Mouse (Mus musculus) gastrocnemius, adult 2 months (tissue): ENCODE results near the gene Habp4. TPM values are rescaled to one million over a fixed set of nuclear protein-coding genes. Genes with fewer than 3 reads are reported as not detected.

Experiments
- DNase-seq: peaks from one replicate; pipeline ENCODE4 v3.0.0; 2022
- H3K27ac ChIP-seq: fragments of 200-600 bp; 2 replicates; pipeline ENCODE4 v1.8.1; 2022; ENCODE audit warnings: mild to moderate bottlenecking
- H3K4me3 ChIP-seq: fragments of 200-600 bp; 2 replicates; pipeline ENCODE4 v1.8.1; 2022; ENCODE audit warnings: mild to moderate bottlenecking, moderate library complexity
- CTCF ChIP-seq: fragments of 200-600 bp; IDR thresholded peaks from 2 replicates; pipeline ENCODE4 v1.8.1; 2022; ENCODE audit warnings: antibody characterized with exemption, mild to moderate bottlenecking, moderate library complexity
- intact Hi-C: fragments of 180-260 bp; cut with DNase I; formaldehyde crosslinking; loops from one replicate; pipeline ENCODE4 v1.15.1; 2025
- long read RNA-seq, 2 experiments: library from polyadenylated mRNA; stranded (forward); transcript quantifications; one replicate each; pipeline ENCODE4 v2.0.0; 2021
- total RNA-seq, 2 experiments: library from RNA; stranded (reverse); gene quantifications; 2 replicates each; pipeline ENCODE4 v1.2.3; 2021

The Habp4 gene
- total RNA-seq: 10 to 100 TPM; 22.2 to 24.8 TPM
- long read RNA-seq, experiment 1, full-length matches to known transcripts: 110 of 117 reads
- long read RNA-seq, experiment 1, partial matches to known transcripts: 1 of 117 reads
- long read RNA-seq, experiment 1, other reads (novel, unspliced or antisense): 6 of 117 reads
- long read RNA-seq, experiment 2, transcript Habp4-201 (8 exons, 2,564 nt): major isoform, 90 of 97 reads
- long read RNA-seq, experiment 2, partial matches to known transcripts: 1 of 97 reads
- long read RNA-seq, experiment 2, other reads (novel, unspliced or antisense): 5 of 97 reads

GRCm38 (mm10) chr13:64161548-64161915 lies at the start of gene Habp4:
Gene Habp4 (plus strand): TSS chr13:64161824.
- DNase-seq: peak; percentile 99
- peak within 1 kb of the TSS; percentile 82 for H3K4me3 ChIP-seq
- peak within 1 kb of the TSS; percentile 89 for H3K27ac ChIP-seq
- no peak for TF ChIP-seq CTCF
- intact Hi-C loops: loop anchor here (5.0 kb wide), 1 partner anchor 271 kb away; the partner anchor contains the start of gene Cdk20

GRCm38 (mm10) chr13:64117442-64117841 lies 44.2 kb upstream of the Habp4 start:
- intact Hi-C loops: no loop called here
- peak; percentile 28; the same call in 1 of the 2 replicates for TF ChIP-seq CTCF
- no peak for DNase-seq
- Histone ChIP-seq H3K27ac (no peak overlapping the region), H3K4me3 (no peak overlapping the region)

- intact Hi-C loops: no loop called here
- DNase-seq: no peak
- H3K4me3 ChIP-seq: no peak overlapping the region
- no peak overlapping the region for H3K27ac ChIP-seq
- no peak for TF ChIP-seq CTCF
These were observed 40.9 kb upstream of the Habp4 start for GRCm38 (mm10) chr13:64120760-64121159.

GRCm38 (mm10) chr13:64123491-64124188 lies 38.0 kb upstream of the Habp4 start:
- TF ChIP-seq CTCF: no peak
- no peak overlapping the region for H3K4me3 ChIP-seq
- intact Hi-C loops: no loop called here
- no peak for DNase-seq
- no peak overlapping the region for H3K27ac ChIP-seq

GRCm38 (mm10) chr13:64124886-64125285 lies 36.7 kb upstream of the Habp4 start:
- no peak overlapping the region for H3K4me3 ChIP-seq
- no peak overlapping the region for H3K27ac ChIP-seq
- TF ChIP-seq CTCF: no peak
- DNase-seq: no peak
- intact Hi-C loops: no loop called here

- intact Hi-C loops: no loop called here
- no peak for DNase-seq
- Histone ChIP-seq H3K4me3 (no peak overlapping the region), H3K27ac (no peak overlapping the region)
- TF ChIP-seq CTCF: no peak
These were observed 35.3 kb upstream of the Habp4 start for GRCm38 (mm10) chr13:64126316-64126715.

- peak; percentile 84 for DNase-seq
- Histone ChIP-seq H3K4me3 (peak within 1 kb of the TSS; percentile 82), H3K27ac (peak within 1 kb of the TSS; percentile 88)
- 0 out of 2 replicates have a peak, but pooled peaks have one; percentile 3 for TF ChIP-seq CTCF
- intact Hi-C loops: no loop called here
These were observed 32.6 kb upstream of the Habp4 start, which contains the start of gene Slc35d2 for GRCm38 (mm10) chr13:64128858-64129615. Gene Slc35d2 (minus strand): TSS chr13:64129368.

GRCm38 (mm10) chr13:64129616-64130375 lies 31.8 kb upstream of the Habp4 start:
- Histone ChIP-seq H3K4me3 (peak overlapping the region; percentile 82), H3K27ac (peak overlapping the region; percentile 88)
- TF ChIP-seq CTCF: peak; percentile 38
- DNase-seq: peak; percentile 52
- intact Hi-C loops: no loop called here

GRCm38 (mm10) chr13:64150121-64150520 lies 11.5 kb upstream of the Habp4 start:
- intact Hi-C loops: loop anchor here (10.0 kb wide), 1 partner anchor 335 kb away; the partner anchor contains the start of gene Ercc6l2

GRCm38 (mm10) chr13:64152241-64152669 lies 9.4 kb upstream of the Habp4 start:
- no peak for TF ChIP-seq CTCF
- intact Hi-C loops: loop anchor here (10.0 kb wide), 1 partner anchor 337 kb away; the partner anchor contains the start of gene Ercc6l2
- peak; percentile 93 for DNase-seq
- Histone ChIP-seq H3K27ac (peak overlapping the region; percentile 81), H3K4me3 (peak overlapping the region; percentile 96)

More at GRCm38 (mm10) chr13:64150121-64150520, 11.5 kb upstream of the Habp4 start:
- no peak for DNase-seq
- H3K27ac ChIP-seq: no peak overlapping the region
- TF ChIP-seq CTCF: no peak
- H3K4me3 ChIP-seq: no peak overlapping the region

GRCm38 (mm10) chr13:64152671-64153082 lies 8.9 kb upstream of the Habp4 start:
- peak overlapping the region; percentile 81 for H3K27ac ChIP-seq
- TF ChIP-seq CTCF: no peak
- peak; percentile 59 for DNase-seq
- intact Hi-C loops: loop anchor here (10.0 kb wide), 1 partner anchor 338 kb away; the partner anchor contains the start of gene Ercc6l2
- H3K4me3 ChIP-seq: peak overlapping the region; percentile 96
